Mouse (Mus musculus) thymus, postnatal 10 days (tissue): ENCODE results near the gene Lrp8.

ENCODE experiments used
- DNase-seq, 2 experiments: peaks; one replicate each; pipeline ENCODE4 v3.0.0; 2021; ENCODE audit warnings: low spot score in 2 of 2

Gene Lrp8

GRCm38 (mm10) chr4:107844971-107845370 is 42.9 kb downstream of the Lrp8 start:
- DNase-seq = peak; percentile 36 to 79

- no peak for DNase-seq
These were observed 44.7 kb downstream of the Lrp8 start for GRCm38 (mm10) chr4:107846795-107847194.

- no peak for DNase-seq
These were observed 46.5 kb downstream of the Lrp8 start for GRCm38 (mm10) chr4:107848546-107848945.

GRCm38 (mm10) chr4:107849621-107850020 is 47.6 kb downstream of the Lrp8 start:
- DNase-seq = no peak

GRCm38 (mm10) chr4:107850091-107850490 is 48.0 kb downstream of the Lrp8 start:
- no peak for DNase-seq

- no peak for DNase-seq
These were observed 51.3 kb downstream of the Lrp8 start for GRCm38 (mm10) chr4:107853333-107853732.

GRCm38 (mm10) chr4:107853836-107854235 is 51.8 kb downstream of the Lrp8 start:
- DNase-seq = no peak

- no peak for DNase-seq
These were observed 55.1 kb downstream of the Lrp8 start for GRCm38 (mm10) chr4:107856958-107857686.

GRCm38 (mm10) chr4:107858995-107859394 is 56.9 kb downstream of the Lrp8 start:
- no peak for DNase-seq

- DNase-seq = no peak
These were observed 62.8 kb downstream of the Lrp8 start for GRCm38 (mm10) chr4:107864866-107865265.

- DNase-seq = peak; percentile 90 to 93
These were observed 77.4 kb downstream of the Lrp8 start, which contains the start of gene Magoh for GRCm38 (mm10) chr4:107879254-107880050. Gene Magoh, plus strand, starts transcription at chr4:107879755.

GRCm38 (mm10) chr4:107881631-107882030 is 79.6 kb downstream of the Lrp8 start:
- no peak for DNase-seq

- DNase-seq = no peak
These were observed 84.3 kb downstream of the Lrp8 start for GRCm38 (mm10) chr4:107886371-107886770.

GRCm38 (mm10) chr4:107889385-107889730 is 87.3 kb downstream of the Lrp8 start:
- DNase-seq = no peak

- peak; percentile 88 to 92 for DNase-seq
These were observed 87.8 kb downstream of the Lrp8 start, which contains the start of gene 0610037L13Rik for GRCm38 (mm10) chr4:107889731-107890432. Gene 0610037L13Rik, plus strand, starts transcription at chr4:107889813.

- DNase-seq = peak in 1 of 2 experiments; percentile 11
These were observed 90.6 kb downstream of the Lrp8 start for GRCm38 (mm10) chr4:107892663-107893062.

- no peak for DNase-seq
These were observed 97.3 kb downstream of the Lrp8 start for GRCm38 (mm10) chr4:107899211-107899927.

- DNase-seq = no peak
These were observed 98.1 kb downstream of the Lrp8 start for GRCm38 (mm10) chr4:107900206-107900605.

- no peak for DNase-seq
These were observed 102.2 kb downstream of the Lrp8 start for GRCm38 (mm10) chr4:107904252-107904651.

GRCm38 (mm10) chr4:107906561-107906960 is 104.5 kb downstream of the Lrp8 start:
- DNase-seq = no peak

- no peak for DNase-seq
These were observed 108.0 kb downstream of the Lrp8 start for GRCm38 (mm10) chr4:107910020-107910419.

GRCm38 (mm10) chr4:107920336-107920735 is 118.3 kb downstream of the Lrp8 start:
- no peak for DNase-seq
